Mouse (Mus musculus) lung, adult 2 months (tissue): ENCODE results near the gene Acvr2b.

ENCODE experiments used
- CTCF ChIP-seq: fragments of 200-500 bp; IDR thresholded peaks from 2 replicates; pipeline ENCODE4 v1.5.1; 2011; ENCODE audit warnings: mild to moderate bottlenecking, low read length, control low read depth; ENCODE audit not compliant: insufficient read depth
- POLR2A ChIP-seq: fragments of 200-500 bp; IDR thresholded peaks from 2 replicates; pipeline ENCODE4 v1.6.1; 2011; ENCODE audit warnings: low read depth, mild to moderate bottlenecking, control low read depth, low read length, borderline replicate concordance; ENCODE audit errors: extremely low read depth

DNA sequence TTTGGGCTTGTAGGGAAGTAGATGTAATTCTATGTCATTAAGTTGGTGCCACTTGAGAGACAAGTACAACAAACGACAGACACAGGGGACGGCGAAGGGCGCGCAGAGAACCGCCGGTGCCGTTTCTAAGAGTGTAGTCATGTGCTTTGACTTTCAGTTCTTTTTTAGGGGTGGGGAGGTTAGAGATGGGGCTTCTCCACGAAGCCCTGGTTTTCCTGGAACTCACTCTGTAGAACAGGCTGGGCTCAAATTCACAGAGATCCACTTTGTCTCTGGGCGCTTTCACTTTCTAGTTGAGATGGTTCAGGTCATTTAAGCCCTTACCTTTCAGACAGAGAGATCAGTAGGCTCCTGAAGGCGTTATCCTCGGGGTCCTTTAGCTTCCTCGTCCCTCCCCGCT, 54.0 kb downstream of the Acvr2b start:
- no peak for TF ChIP-seq CTCF
- TF ChIP-seq POLR2A, result no peak
